Mouse (Mus musculus) liver, embryonic 18 days (tissue): Measurements from ENCODE around the gene Flnc. TPM values are rescaled to one million over a fixed set of nuclear protein-coding genes. Genes with fewer than 3 reads are reported as not detected.

Source experiments
- polyA plus RNA-seq: library from polyadenylated mRNA; depleted of rRNA; stranded (reverse); fragments of >200 nt; gene quantifications from 2 replicates; pipeline ENCODE4 v1.2.3, GENCODE M21; 2012; rRNA removed

Gene Flnc
- polyA plus RNA-seq = 0.17 and 0.22 TPM in 2 replicates

GRCm38 (mm10) chr6:29433038-29433803, at the start of gene Flnc:
TSS of gene Flnc (plus strand) at chr6:29433256.

GRCm38 (mm10) chr6:29388052-29388518, 45.0 kb upstream of the Flnc start, which contains the start of gene Opn1sw:
TSS of gene Opn1sw (minus strand) at chr6:29388468.

GRCm38 (mm10) chr6:29395910-29396713, 36.9 kb upstream of the Flnc start, which contains the start of gene Ccdc136:
TSS of gene Ccdc136 (plus strand) at chr6:29396309.

GRCm38 (mm10) chr6:29467583-29468354, 34.7 kb downstream of the Flnc start, which contains the start of gene Atp6v1f:
TSS of gene Atp6v1f (plus strand) at chr6:29467718.

GRCm38 (mm10) chr6:29471137-29471536, 38.1 kb downstream of the Flnc start, which contains the start of gene Atp6v1fnb:
TSS of gene Atp6v1fnb (plus strand) at chr6:29471437.

GRCm38 (mm10) chr6:29507447-29508309, 74.6 kb downstream of the Flnc start, which contains the start of gene Kcp:
TSS of gene Kcp (minus strand) at chr6:29507952.

Other genes with a start within 250 kb of the Flnc start
- gene Impdh1, start 216.9 kb upstream of the Flnc start, polyA plus RNA-seq = 8.5 and 9.3 TPM in 2 replicates
- 36.7 and 51.3 TPM in 2 replicates for gene Hilpda, start 160.8 kb upstream of the Flnc start, polyA plus RNA-seq
- gene Fam71f2, start 153.7 kb upstream of the Flnc start, polyA plus RNA-seq = 0.85 and 0.96 TPM in 2 replicates
- not detected in 2 replicates for gene Fam71f1, start 114.1 kb upstream of the Flnc start, polyA plus RNA-seq
- gene Calu, start 85.2 kb upstream of the Flnc start, polyA plus RNA-seq = 80.9 and 85.0 TPM in 2 replicates
- gene Opn1sw, start 44.8 kb upstream of the Flnc start, polyA plus RNA-seq = not detected in 2 replicates
- gene Ccdc136, start 36.9 kb upstream of the Flnc start, polyA plus RNA-seq = 0.13 and 0.18 TPM in 2 replicates
- gene Atp6v1f, start 34.5 kb downstream of the Flnc start, polyA plus RNA-seq = 131 and 132 TPM in 2 replicates
- not detected in 2 replicates for gene Atp6v1fnb, start 38.2 kb downstream of the Flnc start, polyA plus RNA-seq
- gene Kcp, start 74.7 kb downstream of the Flnc start, polyA plus RNA-seq = 2.2 and 2.5 TPM in 2 replicates
- 9.3 and 10.0 TPM in 2 replicates for gene Irf5, start 93.4 kb downstream of the Flnc start, polyA plus RNA-seq
- gene Tnpo3, start 176.6 kb downstream of the Flnc start, polyA plus RNA-seq = 20.1 and 21.2 TPM in 2 replicates